Mouse (Mus musculus) retina, postnatal 1 day (tissue): ENCODE data around the gene Coro1c.

ENCODE experiments used
- DNase-seq: peaks from one replicate; pipeline ENCODE4 v3.0.0-alpha.2; 2012

Gene Coro1c

GRCm38 (mm10) chr5:113854494-113854893 is 54.1 kb downstream of the Coro1c start:
- peak; percentile 83 for DNase-seq

- DNase-seq = no peak
These were observed 55.0 kb downstream of the Coro1c start for GRCm38 (mm10) chr5:113853541-113853940.

GRCm38 (mm10) chr5:113852463-113852862 is 56.1 kb downstream of the Coro1c start:
- DNase-seq = no peak

DNA sequence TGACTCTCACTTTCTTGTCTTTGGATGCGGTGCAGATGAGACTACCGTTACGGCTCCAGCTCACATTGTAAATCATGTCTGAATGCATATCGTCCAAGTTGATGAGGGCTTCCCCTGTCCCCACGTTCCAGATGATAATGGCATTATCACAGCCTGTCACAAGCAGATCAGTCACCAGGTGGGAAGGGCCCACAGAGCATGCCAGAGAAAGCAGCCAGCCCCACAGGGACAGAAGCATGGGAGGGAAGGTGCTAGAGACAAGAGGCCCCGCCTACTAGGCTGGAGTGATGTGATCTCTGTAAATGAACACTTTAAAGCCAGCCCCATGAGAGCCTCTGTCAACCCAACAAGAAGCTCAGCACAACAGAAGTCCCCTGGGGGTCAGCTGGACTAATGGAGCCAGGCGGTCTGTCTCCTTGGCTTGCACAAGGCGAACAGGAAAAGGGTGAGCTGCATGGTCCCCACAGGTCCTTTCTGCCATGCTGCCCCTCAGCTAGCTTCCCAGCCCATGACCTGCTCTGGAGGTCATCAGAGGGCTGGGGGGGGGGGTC is 57.8 kb downstream of the Coro1c start:
- no peak for DNase-seq

- DNase-seq = no peak
These were observed 60.9 kb downstream of the Coro1c start for GRCm38 (mm10) chr5:113847636-113848035.

GRCm38 (mm10) chr5:113846656-113847055 is 61.9 kb downstream of the Coro1c start:
- no peak for DNase-seq

- no peak for DNase-seq
These were observed 62.9 kb downstream of the Coro1c start for GRCm38 (mm10) chr5:113845627-113846026.

DNA sequence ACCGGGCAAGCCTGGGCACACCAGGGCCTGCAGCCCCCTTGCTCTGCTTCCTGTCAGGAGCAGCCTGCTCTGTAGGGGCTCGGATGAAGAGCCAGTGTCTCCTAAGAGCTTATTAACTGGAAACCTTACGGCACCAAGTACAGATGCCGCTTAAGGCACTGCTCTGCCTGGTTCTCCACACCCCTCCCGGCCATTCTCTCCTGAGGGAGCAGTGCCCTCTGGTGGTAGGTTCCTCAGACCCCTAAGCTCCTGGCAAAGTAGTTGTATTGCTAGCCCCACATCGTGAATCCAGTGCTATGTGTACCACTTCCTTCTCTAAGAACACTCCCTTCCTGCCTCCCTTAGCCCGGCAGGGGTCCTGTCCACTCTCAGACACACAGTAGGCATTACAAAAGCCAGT is 63.8 kb downstream of the Coro1c start:
- DNase-seq = peak; percentile 64

DNA sequence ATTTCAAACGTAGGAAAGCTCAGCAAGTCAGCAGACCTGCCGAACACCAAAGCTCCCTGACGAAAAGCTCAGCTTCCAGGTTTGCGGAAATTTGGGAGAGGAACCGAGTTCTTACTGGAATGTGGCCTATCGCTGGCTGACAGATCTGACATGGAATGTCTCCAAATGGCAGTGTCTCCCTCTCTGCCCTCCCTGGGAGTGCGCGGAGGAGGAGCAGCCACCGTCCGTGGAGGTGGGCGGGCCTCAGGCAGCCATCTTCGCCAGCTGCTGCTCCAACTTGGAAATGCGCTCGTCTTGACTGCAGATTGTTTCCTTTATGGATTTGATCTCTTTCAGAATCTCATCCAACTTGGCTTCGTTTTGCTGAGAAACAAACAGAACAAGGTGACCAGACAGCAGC is 64.5 kb downstream of the Coro1c start:
- DNase-seq = no peak

GRCm38 (mm10) chr5:113842906-113843305 is 65.7 kb downstream of the Coro1c start:
- no peak for DNase-seq

DNA sequence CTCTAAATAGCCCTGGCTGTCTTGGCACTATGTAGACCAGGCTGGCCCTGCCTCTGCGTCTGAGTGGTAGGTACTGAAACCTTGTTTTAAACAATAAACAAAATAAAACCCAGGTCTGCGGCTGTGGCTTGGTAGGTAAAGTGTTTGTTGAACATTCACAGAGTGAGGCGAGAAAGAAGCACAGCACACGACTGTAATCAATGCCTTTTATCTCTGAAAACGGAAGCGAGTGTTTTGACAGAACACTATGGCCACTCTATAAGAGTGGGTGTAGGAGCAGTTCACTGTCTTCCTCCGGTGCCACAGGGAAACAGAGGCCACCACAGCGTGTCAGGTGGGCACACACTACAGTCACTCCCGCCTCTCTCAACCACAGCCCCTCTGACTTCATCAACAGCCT is 66.3 kb downstream of the Coro1c start:
- no peak for DNase-seq

GRCm38 (mm10) chr5:113841243-113842225 is 67.0 kb downstream of the Coro1c start:
- no peak for DNase-seq

DNA sequence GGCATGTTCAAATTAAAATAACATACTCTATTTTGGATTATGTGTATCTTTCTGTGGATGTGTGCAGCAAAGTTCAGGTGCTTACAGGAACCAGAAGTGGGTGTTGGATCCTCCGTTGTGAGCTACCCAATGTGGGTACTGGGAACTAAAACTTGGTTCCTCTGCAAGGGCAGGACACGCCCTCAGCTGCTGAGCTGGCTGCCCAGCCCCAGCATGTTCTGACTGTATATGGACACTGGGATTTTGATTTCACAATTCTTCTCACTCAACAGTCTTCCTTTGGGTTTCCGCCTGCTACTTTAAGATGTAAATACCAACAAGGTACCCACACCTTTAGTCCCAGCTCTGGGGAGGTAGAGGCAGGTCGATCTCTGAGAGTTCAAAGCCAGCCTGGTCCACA is 68.1 kb downstream of the Coro1c start:
- DNase-seq = no peak

DNA sequence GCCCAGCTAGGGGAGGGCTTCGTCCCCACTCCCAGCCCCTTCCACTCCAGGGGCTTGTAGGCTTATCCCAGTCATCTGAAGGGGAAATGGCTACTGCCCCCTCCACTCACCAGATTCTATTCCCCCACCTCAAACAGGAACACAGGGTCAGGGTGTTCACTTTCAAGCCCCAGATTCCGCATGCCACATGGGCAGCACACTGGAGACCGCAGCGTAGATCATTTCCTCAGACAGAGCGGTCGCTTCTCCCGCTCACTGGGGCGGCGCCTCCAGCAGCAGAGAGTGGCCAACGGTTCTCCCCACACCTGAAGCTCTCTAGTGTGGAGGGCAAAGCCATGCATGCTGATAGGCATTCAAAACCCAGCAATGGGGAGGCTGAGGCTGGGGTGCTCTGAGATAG is 71.6 kb downstream of the Coro1c start:
- DNase-seq = no peak

GRCm38 (mm10) chr5:113833316-113833947 is 75.1 kb downstream of the Coro1c start:
- DNase-seq = no peak

DNA sequence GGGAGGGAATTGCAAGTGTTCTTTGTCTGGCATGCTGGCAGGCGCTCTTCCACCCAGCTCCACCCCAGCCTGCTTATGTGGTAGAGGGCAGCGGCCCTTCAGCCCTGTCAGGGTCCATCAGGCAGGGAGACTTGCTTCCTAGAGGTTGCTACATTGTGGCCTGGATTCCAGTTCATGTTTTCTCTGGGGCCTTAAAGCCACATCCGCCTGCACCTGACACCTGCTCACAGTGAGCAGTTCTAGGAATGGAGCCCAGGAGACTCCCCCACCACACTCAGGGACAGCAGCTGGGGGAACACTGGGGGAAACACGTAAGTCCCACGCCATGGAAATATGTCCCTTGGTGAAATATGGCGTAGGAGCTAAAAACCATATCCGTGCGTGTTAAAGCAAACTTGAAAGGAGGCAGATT is 76.1 kb downstream of the Coro1c start, which contains the start of gene Selplg:
Gene Selplg (minus strand): TSS at position 155 of the 412 bp plus-strand sequence.
- no peak for DNase-seq

DNA sequence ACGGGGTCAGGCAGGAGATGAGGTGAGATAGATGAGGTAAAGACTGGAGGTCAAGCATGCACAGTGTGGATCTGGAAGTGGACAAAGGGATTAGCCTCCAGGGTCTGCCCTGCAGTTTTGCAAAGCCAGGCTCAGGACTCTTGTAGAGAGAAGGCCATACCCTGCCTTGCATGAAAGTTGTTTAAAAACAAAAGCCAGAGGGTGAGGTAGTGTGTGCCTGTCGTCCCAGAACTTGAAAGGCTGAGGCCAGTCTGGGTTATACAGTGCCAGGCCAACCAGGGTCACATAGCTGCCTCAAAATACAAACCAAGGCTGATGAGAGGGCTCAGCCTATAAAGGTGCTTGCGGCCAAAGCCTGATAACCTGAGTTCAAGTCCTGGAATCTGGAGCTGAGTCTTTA is 76.8 kb downstream of the Coro1c start:
- no peak for DNase-seq

GRCm38 (mm10) chr5:113830796-113831195 is 77.8 kb downstream of the Coro1c start:
- no peak for DNase-seq

GRCm38 (mm10) chr5:113830292-113830643 is 78.3 kb downstream of the Coro1c start:
- DNase-seq = no peak

DNA sequence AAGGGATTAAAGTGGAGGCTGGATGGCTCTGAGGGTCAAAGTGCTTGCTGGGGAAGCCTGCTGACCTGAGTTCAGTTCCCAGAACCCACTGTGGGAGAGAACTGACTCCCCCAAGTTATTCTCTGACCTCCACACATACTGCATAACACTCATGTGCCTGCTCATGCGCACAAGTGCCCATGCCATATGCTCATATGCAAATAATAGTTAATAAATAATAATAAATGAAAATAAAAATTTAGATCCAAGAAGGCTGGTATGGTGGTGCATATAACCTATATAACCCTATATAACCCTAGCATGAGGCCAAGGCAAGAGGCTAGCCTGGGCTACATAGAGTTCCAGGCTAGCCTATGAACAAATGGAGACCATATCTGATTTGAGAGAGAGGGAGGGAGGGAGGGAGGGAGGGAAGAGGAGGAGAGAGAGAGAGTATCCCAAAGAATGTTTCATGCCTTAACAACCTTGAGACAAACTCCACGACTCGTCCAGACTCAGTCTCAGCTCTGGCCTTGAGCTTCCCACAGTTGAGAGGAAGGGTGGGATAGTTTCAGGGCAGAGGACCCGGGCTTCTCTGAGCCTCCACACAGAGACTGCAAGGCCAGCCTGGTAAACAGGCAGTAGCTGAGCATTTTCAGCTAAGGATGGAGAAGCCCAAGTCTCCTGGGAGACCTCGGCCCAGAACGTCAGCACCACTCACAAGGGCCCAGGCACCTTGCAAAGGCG is 78.8 kb downstream of the Coro1c start:
- DNase-seq = no peak

- DNase-seq = no peak
These were observed 80.1 kb downstream of the Coro1c start for GRCm38 (mm10) chr5:113828481-113828880.

GRCm38 (mm10) chr5:113827991-113828411 is 80.6 kb downstream of the Coro1c start:
- no peak for DNase-seq

- no peak for DNase-seq
These were observed 81.9 kb downstream of the Coro1c start for GRCm38 (mm10) chr5:113826619-113827018.
